Mouse (Mus musculus) cerebellum, postnatal 14 days (tissue): ENCODE results near the gene Dner.
"Not testable (repeated sequence)": the region's sequence is repeated elsewhere in the genome, so short reads cannot be mapped to it uniquely, and the experiment has no call there.

ENCODE experiments used
- DNase-seq, 2 experiments: peaks; one replicate each; pipeline ENCODE4 v3.0.0; 2021; ENCODE audit warnings: mixed read lengths in 2 of 2

The Dner gene

DNA sequence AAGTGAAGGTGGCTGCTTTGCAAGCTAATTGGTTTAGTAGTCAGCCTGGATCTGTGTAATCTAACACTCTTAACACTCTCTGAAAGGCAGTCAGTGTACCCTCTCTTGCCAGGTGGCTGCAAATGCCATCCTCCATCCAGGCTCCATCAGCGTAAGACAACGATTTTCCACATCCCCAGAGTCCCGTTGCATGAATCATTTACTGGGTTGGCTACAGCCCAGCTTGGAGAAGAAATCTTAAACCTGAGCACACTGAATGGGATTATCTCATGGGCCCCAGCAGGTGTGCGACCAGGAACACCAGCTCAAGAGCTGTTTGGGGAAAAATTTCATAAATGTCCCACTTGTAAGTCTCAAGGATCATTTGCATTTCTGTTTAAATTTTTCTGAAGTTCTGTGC, 308.4 kb downstream of the Dner start:
- DNase-seq = peak; percentile 36 to 45

DNA sequence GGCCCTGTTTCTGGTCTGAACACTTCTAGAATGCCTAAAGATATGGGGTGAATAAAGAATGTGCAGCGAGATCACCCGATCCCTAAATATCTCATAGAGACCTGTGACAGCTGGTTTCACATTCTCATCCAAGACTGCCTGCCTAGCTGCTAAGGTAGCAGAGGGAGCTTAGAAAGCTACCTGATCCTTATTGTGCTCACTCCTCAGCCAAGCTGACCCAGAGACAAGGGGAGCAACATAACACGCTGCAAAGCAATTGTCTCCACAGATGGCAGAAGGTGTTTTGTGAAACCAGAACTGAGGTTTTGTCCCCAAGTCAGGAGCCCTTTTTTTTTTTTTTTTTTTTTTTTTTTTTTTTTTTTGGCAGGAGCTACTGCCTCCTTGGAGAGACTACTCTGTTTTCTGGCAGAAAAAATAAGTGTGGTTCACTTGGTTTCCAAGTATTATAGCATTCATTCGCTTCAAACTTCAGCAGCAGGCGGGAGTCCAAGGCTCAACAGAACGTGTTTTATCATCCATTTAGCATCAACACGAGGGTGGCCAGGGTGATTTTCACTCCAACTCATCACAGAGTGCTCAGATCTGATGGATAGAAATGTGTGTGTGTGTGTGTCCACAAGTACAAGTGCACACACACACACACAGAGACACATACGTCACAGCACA, 309.4 kb downstream of the Dner start:
- DNase-seq = peak in 1 of 2 experiments; percentile 20

DNA sequence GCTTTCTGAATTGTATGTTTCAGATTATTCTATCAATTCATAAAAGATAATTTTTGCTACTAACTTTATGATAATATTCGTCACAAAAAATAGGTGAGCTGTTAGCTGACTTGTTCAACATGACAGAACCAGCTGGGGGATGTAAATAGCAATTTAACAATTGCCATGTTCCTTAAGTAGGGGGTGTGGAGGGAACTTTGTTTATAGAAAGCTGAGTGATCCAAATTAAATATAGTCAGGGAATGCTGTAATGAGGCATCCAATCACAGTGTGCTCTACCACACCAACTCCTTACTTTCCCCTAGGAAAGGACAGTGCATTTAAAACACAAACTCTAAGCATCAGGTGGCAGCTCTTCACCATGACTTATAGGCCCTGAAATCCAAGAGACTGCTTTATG, 313.3 kb downstream of the Dner start:
- no peak for DNase-seq

DNA sequence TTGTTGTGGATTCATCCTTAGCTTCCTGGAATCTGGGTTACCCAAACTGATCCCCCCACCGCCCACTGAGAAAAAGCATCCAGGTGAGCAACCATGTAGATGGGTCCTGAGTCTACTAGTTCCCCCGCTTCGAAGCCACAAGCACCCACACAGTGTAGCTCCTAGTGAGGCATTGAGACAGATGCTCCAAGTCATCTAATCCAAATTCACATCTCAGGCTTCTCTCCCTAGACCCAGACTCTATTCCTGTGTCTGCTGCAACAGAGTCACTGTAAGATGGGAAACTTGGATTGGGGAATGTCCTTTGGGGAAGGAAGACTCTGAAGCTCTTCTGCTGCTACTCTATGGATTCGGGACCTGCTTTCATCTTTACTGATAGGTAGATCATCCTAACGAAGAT, 314.0 kb downstream of the Dner start:
- no peak for DNase-seq

DNA sequence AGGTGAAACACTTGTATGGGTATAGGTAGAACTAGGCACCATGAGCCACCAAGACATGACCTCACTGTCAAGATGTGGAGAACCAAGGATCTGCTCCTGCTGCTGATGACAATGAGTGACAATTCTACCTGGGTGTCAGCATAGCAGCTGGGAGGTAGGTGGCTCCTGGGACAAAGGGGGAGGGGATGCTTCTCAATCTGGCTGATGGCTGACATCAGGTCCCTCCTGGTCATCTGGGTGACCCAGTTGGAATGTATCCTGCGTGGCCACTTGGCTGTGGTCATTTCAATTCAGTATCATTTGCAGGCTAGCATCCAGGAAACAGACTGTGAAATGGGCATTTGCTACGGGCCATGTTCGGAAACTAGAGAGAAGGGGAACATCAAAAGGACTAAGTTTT, 315.1 kb downstream of the Dner start:
- DNase-seq = peak; percentile 12 to 25

DNA sequence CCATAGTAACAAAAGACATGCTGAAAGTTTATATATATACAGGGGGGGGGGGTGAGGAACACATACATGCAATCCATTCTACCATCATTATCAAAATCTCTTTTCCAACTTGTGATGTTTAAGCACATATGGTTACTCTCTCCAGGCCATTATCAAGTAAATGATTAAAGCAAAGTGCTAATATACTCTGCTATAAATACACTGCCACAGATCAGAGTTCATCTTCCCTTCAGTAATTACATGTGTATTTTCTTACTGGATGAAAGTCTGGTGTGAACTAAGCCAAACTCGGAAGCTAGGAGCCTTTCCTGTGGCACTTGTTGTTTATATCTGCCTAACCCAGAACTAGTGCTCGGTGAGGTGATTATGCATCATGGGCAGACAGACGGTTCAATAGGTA, 328.3 kb downstream of the Dner start:
- no peak for DNase-seq

DNA sequence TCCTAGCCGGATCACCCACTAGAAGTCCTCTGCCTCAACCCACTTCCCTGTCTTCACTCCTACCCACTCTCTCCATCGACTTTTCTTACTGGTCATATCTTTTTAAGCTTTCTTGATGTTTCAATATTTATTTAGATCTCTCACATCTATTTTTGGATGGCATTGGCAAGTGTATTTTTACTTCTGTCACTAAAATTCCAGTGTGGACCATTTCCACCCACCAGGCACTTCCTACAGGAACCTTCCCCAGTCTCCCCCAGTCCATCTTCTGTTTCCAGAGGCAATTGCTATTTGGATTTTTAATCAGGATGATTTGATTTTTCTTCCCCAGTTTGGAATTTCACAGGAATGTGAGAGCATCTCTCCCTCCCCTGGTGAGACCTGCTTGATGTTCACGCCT, 329.5 kb downstream of the Dner start:
- DNase-seq = no peak

DNA sequence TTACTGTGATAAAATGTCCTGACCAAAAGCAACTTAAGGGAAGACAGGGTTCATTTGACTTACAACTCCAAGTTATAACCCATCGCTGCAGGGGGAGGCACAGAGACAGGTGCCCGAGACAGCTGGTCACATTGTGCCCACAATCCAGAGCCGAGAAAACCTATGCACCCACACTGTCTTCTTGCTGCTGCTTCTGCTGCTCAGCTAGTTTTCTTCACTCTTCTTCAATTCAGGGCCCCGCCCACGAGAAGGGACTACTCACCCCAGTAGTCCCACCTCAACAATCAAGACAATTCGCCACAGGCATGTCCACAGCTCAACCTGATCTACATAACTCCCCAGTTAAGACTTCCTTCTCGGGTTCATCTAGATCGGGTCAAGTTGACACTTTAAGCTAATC, 332.1 kb downstream of the Dner start, which contains the start of gene Pid1:
Gene Pid1, minus strand, starts transcription at position 214 of the 400 bp plus-strand sequence.
- no peak for DNase-seq

DNA sequence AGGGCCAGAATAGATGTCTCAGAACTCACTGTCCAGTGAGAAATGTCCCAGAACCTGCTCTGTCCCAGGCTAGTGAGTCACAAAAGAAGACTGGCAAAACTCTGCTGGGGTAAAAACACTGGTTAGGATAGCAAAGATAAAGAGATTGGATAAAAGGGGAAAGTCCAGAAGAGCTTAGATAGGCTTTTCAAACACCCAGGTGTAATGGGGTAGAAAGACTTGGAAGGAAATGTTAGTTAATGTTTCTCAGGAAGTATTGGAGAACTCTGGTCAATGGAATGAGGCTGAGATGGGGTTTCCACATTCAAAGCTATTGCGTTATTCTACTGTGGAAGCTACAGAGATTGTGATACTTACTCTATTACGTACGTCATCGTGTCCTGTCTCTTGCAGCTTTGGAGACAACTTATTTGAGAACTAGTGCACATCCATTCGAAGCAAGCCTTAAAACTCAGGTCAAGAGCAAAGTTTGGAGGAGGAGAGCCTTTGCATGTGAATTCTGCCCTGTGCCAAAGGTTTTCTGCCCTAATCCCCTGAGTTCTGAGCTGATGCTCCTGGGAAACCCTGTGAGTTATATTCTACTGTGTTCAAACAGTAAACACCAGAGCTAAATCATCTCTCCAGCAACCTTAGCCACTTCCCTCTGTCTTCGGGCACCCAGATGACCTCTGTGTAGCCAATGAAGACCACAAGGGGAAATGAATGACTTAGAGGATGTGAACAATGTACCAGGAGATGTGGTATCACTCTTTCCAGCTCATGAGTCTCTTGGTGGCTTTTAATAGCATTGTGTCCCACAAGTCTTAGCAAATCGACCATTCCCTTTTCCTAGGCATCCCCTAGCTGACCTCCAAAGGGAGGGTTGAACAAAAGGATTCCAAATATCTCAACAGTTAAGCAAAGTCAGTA, 333.1 kb downstream of the Dner start:
- no peak for DNase-seq

DNA sequence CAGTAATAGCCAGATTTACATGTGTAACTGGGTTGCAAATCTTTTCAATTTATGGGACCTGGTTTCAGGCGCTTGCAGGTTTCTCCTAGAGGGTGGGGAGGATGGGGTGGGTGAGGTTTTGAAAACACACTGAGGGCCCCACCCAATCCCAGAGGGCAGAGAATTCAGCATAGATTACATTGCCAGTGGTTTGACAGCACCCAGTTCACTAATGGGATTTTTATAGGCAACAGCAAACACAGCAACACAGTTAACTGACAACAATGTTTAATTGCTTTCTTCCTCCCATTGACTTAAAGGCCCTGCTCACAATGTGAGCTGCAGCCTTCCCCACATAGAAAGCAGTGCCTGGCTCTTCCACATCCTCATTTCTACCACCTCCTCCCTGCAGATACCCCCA, 333.8 kb downstream of the Dner start:
- DNase-seq = no peak

DNA sequence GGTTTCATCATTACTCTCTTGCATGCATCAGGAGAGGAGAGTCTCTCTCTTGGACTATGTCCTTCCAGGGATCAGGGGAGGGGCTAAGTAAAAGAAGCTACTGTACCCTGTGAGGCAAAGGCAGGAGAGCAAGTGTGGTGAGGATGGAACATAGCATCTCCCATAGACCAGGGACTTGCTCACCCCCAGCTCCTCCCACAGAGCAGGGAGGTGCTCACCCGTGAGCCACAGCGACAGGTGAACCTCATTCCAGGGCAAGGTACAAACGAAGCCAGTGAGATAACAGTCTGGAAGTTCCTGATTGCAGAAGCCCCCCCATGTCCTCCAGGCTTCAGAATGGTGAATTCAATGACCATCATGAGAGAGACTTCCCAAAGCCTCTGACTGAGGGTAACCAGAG, 334.6 kb downstream of the Dner start:
- DNase-seq = no peak

DNA sequence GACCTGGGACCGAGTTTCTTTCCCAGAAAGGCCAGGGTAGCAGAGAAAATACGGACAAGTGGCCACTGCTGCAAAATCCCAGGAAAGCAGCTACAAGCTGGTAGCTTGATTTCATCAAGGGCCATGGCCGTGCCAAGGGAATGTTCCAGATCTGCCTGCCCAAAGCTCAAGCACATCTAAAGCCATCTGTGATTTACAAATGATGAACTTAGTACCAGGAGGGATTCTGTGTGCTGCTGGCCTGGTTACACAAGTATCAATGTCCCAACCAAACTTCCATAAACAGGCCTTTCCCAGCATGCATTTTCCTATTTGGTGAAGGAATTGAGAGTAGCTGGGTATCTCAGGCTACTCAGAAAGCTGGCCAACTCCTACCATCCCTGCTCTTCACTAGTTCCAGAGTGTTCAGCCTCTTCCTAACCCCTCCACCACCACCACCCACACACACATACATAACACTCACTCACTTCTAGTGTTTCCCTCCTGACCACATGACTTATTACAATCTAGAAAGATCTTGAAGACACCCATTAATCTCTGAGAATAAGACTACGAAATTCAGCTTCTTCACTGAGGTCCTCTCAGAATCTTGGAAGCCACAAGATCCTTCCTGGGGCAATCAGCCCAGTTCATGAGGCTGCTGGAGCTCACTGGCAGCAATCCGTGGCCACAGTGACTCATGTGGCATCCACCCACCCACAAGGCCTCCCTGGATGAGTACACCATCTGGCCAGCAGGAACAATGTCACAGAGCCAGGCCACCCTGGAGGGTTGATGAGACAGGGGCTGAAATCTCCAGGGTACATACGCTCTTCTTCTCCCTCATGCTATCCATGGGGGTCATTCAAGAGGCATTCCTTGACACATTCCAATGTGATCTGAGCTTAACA, 336.2 kb downstream of the Dner start:
- DNase-seq = peak; percentile 14 to 23

DNA sequence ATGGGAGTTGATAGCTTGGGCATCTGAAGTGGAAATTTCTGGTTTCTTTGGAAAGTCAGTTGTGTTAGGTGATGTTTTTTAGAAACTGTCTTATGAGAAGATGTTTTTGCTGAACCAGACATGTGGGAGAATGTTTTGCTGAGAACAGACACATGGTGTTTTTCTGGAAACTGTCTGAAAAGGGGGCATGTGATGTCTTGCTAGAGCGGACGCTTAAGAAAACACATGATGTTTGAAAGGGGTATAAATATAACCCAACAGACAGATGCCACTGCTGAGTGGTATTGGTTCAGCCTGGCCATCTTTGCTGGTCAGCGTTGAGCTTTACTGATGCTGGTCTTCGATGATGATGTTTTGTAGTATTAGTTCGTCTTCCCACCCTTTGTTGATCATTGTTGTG, 338.8 kb downstream of the Dner start:
- no peak for DNase-seq

DNA sequence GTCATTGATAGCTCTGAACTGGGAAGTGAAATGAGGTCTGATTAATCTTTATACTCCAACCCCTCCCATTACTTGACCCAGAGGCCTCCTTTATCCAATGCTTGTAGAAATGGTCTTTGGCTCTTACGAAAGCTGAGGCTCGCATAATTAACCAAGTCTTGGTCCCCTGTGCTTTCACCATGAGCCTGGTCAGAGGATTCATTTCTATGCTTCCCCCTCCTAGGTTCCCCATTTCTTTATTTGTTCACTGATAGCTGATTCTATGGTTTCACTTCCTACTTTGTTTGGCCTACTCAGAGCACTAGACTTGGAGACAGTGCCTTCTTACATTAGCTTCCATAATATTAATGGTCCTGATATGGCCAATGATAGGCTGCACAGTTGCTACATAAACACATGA, 345.8 kb downstream of the Dner start:
- no peak for DNase-seq

DNA sequence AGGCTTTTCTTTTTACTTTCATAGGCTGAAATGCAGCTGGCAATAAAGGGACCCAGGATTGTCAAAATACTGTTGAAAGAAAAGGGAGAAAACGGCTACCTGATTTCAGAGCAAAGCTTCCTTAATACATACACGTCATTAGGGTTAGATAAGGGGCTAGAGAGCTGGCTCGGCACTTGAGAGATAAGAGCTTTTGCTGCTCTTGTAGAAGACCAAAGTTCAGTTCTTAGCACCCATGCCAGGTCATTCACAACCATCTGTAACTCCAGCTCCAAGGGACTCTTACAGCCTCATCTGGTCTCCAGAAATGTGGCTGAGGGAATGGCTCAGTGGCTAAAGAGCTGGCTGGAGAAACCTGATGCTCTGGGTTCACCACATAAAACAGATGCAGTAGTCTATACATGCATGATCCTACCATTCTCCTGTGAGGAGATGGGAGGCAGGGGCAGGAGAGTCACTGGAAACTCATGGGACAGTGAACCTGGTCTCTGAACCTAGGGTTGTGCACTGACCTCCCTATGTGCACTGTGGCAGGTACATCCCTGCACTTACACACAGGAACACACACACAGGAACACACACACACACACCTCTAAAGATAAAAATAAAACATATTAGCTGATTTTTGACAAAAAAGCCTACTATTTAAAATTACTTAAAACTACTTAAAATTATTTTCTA, 348.1 kb downstream of the Dner start:
- no peak for DNase-seq

DNA sequence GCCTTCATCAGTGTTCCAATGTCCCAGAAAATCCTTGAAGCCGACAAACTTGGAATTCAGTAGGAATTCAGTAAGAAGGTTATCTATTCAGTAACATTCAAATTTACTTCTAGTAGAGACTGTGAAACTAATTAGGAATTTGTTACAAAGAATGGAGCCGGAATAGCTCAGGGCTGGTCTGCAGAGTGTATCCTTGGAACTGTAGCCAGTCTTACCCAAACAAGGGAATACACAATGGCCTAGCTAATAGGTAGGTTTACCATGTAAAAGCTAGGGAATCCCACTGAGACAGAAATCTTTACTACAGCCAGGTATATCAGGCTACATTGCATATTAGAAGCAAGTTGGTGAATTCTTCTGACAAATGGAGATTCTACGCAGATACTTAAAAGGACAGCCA, 363.2 kb downstream of the Dner start:
- DNase-seq = not testable (repeated sequence)

DNA sequence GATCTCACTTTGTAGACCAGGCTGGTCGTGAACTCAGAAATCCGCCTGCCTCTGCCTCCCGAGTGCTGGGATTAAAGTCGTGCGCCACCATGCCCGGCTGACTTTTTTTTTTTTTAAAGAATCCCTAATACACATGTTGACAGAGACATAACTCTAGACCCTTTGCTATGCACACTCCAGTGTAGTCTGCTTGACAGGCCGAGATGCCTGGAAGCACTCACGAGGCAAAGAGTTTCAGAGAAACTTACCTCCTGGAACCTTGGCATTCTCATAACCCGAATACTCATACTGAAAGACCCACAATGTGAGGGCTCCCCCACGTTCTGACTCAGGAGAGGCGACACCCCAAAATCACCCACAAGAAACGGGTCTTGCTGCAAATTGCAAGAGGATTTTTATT, 364.2 kb downstream of the Dner start:
- not testable (repeated sequence) for DNase-seq

DNA sequence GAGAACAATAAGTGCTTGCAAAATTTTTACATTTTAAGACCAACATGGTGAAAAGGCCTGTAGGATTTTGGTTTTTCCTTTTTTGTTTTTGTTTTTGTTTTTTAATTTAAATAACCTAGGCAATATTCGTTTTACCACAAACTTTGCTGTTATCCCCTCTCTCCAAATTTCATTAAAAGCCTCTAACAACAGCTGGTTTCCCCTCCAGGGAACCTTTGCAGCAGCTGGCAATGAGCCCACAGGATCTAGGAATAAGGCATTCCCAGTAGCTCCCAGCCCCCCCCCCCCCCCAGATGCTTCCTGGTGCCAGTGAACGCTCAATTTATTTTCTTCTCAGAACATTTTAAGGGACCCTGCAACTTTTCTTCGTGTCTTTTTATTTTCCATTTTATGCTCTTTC, 370.7 kb downstream of the Dner start:
- DNase-seq = peak in 1 of 2 experiments; percentile 9

DNA sequence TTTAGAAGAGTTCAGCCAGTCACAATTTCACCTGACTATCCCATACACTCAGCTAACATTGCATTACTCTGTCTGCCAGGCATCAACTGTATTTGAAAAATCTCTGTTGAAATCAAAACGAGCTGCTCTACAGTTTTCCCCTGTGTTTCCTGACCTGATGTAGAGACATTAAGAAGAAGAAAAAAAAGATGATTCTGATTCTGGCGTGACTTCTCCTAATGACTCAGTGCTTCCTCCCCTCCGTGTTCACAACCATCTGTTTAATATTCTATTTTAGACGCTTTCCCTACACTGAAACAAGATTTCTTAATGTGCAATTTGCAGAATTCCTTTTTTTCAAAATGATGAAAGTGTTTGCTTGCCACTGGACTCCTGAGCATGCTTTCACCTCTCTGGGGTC, 374.7 kb downstream of the Dner start:
- DNase-seq = no peak
